Mouse (Mus musculus) megakaryocyte, embryonic 14.5 days (primary cell): Measurements from ENCODE around the gene Tnks1bp1.

Experiments used
- FLI1 ChIP-seq: IDR thresholded peaks from 2 replicates; pipeline ENCODE4 v1.6.1; 2012; ENCODE audit warnings: low read length, inconsistent platforms, mixed read lengths
- GATA1 ChIP-seq: IDR thresholded peaks from 3 replicates; pipeline ENCODE4 v1.6.1; 2012; ENCODE audit warnings: mixed read lengths, low read length, inconsistent platforms, borderline replicate concordance

- TF ChIP-seq GATA1 (no peak), FLI1 (no peak)
These were observed 1.5 kb downstream of the Tnks1bp1 start for GRCm38 (mm10) chr2:85049277-85049676.
